Mouse (Mus musculus) layer of hippocampus, adult 9-10 months (tissue): ENCODE data around the gene Plppr1.

ENCODE experiments used
- DNase-seq: peaks from one replicate; pipeline ENCODE4 v3.0.0; 2022; ENCODE audit warnings: low spot score

Plppr1 gene

GRCm38 (mm10) chr4:49118842-49119241, 59.8 kb downstream of the Plppr1 start:
- no peak for DNase-seq

- no peak for DNase-seq
These were observed 85.7 kb downstream of the Plppr1 start for GRCm38 (mm10) chr4:49144798-49145197.

DNA sequence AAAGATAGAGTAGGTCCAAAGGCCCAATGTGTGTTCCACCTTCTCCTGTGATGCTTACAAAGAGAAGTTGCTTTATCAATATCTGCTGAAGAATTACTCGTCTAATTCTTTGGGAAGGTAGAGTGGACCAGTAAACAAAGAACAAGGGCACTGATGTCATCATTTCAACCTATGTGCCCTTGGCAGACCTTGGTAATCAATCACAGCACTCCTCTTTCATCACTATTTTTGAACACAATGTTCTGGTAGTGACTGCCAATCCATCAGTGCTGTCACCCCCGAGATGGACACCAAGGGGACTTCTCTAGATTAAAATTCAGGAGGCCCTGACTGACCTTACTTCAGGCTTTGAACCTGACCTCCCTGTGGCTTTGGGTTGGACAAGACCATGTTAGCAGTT, 89.7 kb downstream of the Plppr1 start:
- DNase-seq = no peak

- no peak for DNase-seq
These were observed 90.2 kb downstream of the Plppr1 start for GRCm38 (mm10) chr4:49149251-49149650.

GRCm38 (mm10) chr4:49153849-49154248, 94.8 kb downstream of the Plppr1 start:
- peak; percentile 15 for DNase-seq

DNA sequence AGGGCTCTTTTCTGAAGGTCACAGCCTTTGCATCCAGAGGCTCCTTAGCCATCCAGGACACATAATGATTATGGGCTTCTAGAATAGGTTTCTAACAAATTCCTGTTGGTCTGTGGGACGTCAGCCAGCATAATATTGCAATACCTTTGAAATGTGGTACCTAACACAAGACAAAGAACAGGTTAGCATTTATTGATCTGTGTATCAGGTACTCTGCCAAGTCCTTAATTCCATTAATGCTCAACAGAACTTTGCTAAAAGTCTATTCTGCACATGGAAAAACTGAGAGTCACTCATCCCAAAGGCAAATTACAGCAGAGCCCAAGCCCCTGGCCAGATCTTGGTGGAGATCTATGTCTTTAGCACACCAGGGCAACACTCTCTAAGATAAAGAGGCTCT, 97.7 kb downstream of the Plppr1 start:
- no peak for DNase-seq

- no peak for DNase-seq
These were observed 104.2 kb downstream of the Plppr1 start for GRCm38 (mm10) chr4:49163285-49163684.

- DNase-seq = no peak
These were observed 107.3 kb downstream of the Plppr1 start for GRCm38 (mm10) chr4:49166391-49166790.

GRCm38 (mm10) chr4:49167030-49167429, 108.0 kb downstream of the Plppr1 start:
- no peak for DNase-seq

DNA sequence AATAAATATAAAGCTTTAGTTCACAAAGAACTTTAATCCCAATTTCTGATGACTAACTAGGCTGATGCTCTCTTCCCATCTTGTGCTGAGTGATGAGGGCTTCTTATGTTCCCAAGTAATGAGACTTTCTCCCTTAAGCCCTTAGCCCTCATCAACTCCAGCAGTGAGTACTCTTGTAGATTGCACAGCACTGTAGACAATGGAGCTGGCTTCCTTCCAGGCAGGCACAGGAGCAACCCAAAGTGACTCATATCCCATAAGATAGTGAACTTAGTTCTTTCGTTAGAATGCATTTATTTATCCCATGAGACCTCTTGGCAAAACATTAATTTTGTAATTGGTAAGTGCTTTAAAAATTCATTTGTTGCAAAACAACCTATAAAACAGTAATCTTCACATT, 110.4 kb downstream of the Plppr1 start:
- no peak for DNase-seq

DNA sequence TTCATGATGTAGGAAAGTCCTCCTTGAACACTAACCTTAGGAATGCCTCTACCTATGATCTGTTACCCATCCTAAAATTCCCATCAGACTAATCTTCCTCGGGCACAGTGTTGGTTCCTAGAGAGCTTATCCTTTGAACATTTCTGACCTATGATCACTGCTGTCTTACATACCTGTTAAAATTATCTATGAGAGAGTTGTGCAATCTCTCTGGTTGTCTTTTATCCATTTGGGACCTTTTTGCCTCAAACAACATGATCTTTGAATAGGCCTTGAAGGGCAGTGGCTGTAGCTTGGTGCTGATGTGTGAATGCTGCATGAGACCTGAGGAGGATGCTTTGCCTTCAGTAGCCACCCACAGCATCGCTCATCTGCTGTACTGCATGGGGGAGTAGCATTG, 119.0 kb downstream of the Plppr1 start:
- no peak for DNase-seq

- DNase-seq = no peak
These were observed 119.8 kb downstream of the Plppr1 start for GRCm38 (mm10) chr4:49178891-49179290.

- no peak for DNase-seq
These were observed 120.6 kb downstream of the Plppr1 start for GRCm38 (mm10) chr4:49179471-49180181.

DNA sequence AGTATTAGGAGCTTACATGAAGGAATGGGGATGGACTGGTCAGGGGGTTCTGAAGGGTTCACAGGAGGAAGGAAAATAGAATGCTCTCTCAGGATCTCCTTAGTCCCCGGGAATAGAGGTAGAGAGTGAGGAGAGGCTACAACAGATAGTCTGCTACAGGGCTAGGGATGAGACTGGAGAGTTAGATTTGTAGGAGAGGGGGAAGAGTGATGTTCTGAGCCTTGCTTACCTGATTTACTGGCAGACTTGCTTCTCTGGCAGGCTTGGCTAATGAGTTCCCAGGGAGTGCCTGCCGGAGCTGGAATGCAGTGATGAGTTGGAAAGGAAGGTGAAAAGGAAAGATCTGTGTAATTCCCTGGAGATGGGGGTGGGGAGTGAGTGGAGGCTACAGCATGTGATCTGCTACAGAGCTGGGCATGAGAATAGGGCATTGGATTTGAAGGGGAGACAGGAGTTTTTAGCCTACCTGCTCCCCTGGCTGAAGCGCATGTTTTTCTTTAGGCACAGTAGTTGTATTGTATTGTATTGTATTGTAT, 131.0 kb downstream of the Plppr1 start:
- no peak for DNase-seq

DNA sequence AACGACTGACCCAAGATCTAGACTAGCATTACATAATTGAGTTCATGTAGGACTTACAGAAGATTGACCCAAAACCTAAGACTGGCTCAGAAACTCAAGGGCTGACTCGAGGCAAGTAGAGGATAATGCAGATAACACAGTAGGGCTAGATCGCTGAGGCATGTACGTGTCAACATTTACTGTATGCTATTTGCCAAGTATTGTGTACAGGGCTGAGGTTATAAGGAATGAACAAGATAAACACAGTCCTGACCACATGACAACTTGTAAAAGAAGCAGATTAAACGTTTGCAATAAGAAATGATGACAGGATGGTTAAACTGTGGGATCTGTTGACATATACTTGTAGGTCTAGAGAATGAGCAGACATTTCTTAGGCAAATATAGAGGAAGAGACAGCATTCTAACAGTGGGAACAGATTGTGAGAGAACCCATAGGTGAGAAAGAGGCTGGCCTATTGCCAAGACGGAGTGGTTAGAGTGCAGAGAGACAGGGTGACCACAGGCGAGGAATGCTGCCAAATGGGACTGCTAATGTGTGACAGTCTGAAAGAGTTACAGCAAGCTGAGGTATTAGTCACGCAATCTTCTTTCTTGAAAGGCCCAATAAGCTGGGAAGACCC, 138.2 kb downstream of the Plppr1 start:
- DNase-seq = no peak

DNA sequence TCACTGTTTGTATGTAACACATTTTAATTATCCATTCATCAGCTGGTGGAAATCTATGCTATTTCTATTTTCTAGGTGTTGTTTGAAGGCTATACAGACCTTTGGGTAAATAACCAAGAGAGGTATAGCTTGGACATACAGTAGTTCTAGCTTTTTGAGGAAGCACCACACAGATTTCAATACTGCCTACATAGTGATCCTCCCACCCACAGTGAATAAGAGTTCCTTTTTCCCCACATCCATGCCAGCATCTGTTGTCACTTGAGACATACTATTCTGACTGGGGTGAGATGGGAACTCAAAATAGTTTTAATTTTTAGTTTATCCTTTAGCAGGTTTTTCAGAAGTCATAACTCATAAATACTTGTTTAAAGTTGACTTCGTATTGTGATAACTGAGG, 151.4 kb downstream of the Plppr1 start:
- DNase-seq = no peak

DNA sequence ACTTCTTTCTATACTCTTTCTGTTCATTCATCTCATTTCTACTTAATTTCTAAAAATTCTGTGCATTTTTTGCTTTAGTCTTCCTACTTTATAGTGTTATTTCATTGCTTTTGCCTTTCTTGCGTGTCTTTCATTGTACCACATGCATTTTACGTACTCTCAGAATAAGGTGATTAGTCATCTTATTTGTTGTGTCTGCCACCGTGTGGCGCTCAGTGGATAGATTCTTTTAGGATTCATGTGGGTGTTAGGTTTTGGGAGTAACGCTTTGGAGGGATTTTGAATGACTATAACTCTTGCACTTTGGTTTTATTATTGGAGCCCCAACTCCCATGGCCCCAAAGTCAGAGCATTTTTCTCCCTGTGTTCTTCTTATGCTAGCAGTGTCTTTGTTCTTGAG, 152.5 kb downstream of the Plppr1 start:
- no peak for DNase-seq

DNA sequence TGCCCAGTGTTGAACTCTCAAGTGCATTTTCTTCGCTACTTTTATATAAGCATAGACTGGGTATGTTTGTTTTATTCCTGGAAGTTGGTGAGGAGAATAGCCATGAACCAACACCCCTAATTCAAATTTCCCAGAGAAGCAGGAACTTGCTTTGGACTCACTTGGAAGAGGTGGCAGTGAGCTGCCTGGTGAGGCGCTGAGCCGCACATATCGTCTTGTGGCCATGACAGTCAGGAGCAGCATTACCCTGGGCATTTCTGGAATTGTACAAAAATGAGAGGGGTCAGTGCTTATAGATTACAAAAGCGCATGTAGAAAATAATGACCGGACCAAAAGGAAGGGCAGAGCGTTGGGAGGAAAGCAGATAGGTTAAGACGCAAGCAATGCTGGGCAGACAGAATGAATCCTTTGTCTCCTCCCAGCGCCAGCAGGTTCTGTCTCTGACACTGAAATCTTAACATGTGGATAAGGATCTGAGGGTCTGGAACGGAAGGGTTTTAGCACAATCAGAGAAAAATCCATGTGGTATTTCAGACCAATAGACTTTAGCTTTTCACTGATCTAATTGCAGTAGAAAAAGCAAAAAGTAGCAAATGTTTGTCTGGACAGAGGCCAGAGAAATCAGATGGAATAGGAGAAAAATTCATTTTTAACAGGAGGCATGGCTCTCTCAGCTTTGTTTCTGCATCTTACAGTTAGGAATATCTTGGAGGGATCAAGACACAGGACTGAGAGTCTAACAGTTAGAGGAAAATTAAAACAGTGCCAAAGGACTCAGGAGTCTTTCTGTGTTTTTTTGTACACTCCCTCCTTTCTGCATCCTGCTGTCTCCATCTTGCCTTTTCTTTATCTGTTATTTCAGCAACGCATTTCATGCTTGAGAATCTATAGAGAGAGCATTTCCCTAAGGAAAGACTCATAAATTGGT, 153.8 kb downstream of the Plppr1 start:
- peak; percentile 27 for DNase-seq

GRCm38 (mm10) chr4:49214341-49214740, 155.3 kb downstream of the Plppr1 start:
- no peak for DNase-seq

DNA sequence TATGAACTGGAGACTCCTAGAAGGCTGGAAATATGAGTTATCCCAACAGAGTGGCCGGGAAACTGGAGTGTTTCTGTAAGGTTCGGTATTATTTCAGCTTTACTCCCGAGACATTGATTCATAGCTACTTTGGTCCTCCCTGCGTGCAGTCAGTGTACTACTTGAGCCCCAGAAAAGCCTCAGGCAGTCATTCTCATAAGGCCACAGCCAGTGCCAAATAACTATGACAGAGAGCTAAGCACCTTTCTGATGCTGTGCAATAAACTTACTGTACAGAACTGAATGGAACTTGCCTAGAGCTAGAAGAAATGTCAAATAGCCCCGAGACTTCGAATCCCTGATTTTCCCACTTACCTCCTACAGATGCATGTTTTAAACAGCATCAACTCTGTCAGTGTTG, 164.4 kb downstream of the Plppr1 start:
- DNase-seq = no peak

DNA sequence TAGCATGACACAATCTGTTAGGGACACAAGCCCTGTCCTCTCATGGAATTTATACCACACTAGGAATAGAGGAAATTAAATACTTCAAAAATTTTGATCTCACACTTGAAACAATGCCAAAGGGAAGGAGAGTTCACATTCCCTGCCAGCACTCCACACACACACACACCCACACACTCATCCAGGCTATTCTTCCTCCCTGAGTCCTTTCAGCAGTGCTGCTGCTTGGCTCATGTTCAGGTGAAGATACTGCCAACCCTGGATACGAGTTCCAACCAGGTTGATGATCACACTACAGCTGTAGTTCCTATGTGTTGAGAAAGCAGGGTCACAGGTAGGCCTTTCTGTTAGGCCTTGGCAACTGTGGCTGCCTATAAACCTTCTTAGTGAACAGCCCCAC, 165.9 kb downstream of the Plppr1 start:
- no peak for DNase-seq

DNA sequence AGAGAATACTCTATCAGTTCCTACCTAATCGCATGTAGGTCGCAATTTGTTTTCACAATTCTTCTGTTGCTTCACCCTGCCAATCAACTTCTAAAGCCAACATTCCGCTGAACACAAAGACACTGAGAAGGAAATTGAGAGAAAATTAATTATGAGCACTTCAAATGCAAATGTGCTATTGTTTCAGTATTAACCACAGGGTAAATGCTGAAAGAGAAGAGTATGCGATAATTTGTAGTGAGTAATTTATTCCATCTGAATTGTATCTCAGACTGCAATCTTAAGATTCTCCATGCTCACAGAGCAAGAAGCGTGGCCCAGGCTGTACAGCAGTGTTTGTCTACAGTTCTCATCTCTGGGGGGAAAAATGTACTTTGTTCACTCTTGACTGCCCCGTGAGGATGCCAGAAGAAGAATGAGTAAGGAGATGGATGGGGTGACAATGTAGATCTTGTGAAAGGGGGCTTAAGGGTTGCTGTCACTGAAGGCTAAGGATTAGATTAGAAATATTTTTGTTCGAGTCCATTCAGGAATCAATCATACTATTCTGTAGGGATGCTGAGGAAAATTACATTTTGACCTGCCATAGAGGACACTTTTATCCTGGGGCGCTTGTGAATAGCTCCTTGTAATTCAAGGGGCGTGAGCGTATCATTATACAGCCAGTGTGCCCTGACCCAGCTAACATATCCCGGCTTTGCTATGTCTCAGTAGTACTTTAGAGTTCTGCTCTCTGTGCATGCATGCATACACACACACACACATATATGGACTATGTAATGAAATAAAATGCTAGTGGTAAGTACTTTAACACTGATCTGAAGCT, 173.3 kb downstream of the Plppr1 start:
- DNase-seq = no peak
